Mouse (Mus musculus) bone marrow macrophage, adult 2 months (primary cell): ENCODE results near the gene Fam219b.

Experiments used
- CTCF ChIP-seq: IDR thresholded peaks from 2 replicates; pipeline ENCODE4 v1.5.1; 2012; ENCODE audit warnings: low read depth, mild to moderate bottlenecking, low read length, moderate library complexity
- POLR2A ChIP-seq: IDR thresholded peaks from 2 replicates; pipeline ENCODE4 v1.6.1; 2012; ENCODE audit warnings: mild to moderate bottlenecking, low read depth, low read length, borderline replicate concordance

DNA sequence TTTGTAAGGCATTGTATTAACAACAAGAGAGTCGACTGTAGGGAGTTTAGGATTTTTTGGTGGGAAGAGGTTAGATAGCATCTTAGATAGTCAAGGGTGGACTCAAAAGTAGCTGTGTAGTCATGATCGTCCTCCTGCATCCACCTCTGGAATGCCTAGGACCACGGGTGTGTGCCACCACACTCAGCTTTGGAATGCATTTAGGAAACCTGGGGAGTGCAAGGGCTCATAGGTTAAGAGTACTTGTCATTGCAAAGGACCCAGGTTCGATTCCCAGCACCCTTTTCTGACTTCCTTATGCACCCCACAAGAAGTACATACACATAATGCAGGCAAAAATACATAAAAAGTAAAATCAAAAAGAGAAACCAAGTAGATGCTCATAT lies 14.5 kb upstream of the Fam219b start:
- TF ChIP-seq CTCF (no peak), POLR2A (no peak)
